ENCODE assay signal across 10 mouse cellular contexts in genomic region chr6:99164760-99165159, GRCm38 (mm10).
"Had no signal": no experiment of that assay in that cellular context is flagged by ENCODE, and none has a peak within 500 bp of the region (broad histone marks: within the 10 kb centered on the region; RNA-seq: fewer than 3 reads in every experiment).

No protein-coding gene starts in this region.

- H3K36me3 ChIP-seq: limb, embryonic 15.5 days; midbrain, embryonic 13.5 days; neural tube, embryonic 15.5 days had no signal

- DNase-seq: kidney, adult 8-10 months; kidney, postnatal 25 days; lung, adult 18-20 months; spleen, adult 18-20 months; thymus, postnatal 4 days had no signal

- H3K9ac ChIP-seq: limb, embryonic 15.5 days; midbrain, embryonic 13.5 days; neural tube, embryonic 15.5 days had no signal

- H3K4me3 ChIP-seq: left cerebral cortex, adult 2 months; limb, embryonic 15.5 days; midbrain, embryonic 13.5 days; neural tube, embryonic 15.5 days had no signal

- H3K27me3 ChIP-seq: limb, embryonic 15.5 days; midbrain, embryonic 13.5 days; neural tube, embryonic 15.5 days had no signal

- ATAC-seq: intestine, postnatal 0 days; midbrain, embryonic 13.5 days had no signal

- H3K9me3 ChIP-seq: limb, embryonic 15.5 days; midbrain, embryonic 13.5 days; neural tube, embryonic 15.5 days had no signal

- H3K27ac ChIP-seq: left cerebral cortex, adult 2 months; limb, embryonic 15.5 days; midbrain, embryonic 13.5 days; neural tube, embryonic 15.5 days had no signal

- H3K4me2 ChIP-seq: limb, embryonic 15.5 days; midbrain, embryonic 13.5 days; neural tube, embryonic 15.5 days had no signal
